Mouse (Mus musculus) gastrocnemius, postnatal 10 days (tissue): ENCODE measurements at regions not wholly inside any gene's neighbourhood (a gene's known extent, or its start where the extent isn't known, plus 50 kb on each side); places are given as distances from the start of the nearest gene placed in this dataset.

Experiments
- DNase-seq: peaks from one replicate; pipeline ENCODE4 v3.0.0; 2021; ENCODE audit warnings: mixed read lengths

GRCm38 (mm10) chr6:107629376-107629775, 99.8 kb downstream of the Lrrn1 start:
- no peak for DNase-seq

DNA sequence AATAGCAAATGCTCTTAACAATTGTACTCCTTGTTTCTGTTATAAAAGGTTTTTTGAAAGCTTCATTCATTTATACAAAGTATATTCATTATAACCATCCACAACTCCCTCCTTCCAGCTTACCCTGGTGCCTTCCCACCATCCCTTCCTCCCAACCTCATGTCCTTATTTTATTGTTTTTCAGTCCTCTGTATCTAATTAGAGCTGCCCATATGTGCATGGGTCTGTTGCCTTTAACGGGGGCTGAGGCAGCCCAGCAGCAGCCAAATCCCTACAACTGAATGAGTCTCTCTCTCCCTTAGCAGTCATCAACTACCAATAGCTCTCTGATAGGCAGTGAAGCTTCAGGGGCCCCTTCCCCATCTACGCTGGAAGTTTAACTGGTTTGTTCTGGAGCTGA, 116.2 kb downstream of the Lrrn1 start:
- DNase-seq = no peak

DNA sequence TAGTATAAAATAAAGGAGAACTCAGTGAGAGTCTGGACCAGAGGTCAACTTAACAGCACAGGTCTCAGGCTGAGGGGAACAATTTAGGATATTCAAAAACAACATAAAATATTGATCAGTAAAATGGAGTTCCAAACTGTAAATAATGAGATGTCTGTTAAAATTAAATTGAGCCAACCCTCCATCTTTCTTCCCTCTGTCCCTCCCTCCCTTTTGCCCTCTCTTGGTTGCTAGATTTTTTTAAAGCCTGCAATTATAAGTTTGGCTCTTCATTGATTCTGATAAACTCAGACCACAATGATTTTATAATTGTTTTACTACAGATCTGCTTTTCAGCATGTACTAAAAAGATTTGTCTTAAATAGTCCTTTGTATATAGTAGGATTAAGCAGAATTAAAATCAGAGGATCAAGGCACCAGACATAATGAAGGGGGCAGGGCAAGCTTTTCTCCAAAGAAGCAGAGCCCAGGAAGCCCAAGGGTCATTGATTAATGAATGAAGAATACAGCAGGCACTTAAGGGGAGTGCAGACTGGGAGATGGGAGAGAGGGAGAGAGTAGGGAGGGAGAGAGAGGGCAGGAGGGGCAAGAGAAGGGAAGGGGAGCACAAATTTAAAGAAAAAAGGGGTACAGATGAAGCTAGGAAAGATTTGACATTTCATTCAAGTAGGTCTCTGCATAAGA, 124.4 kb downstream of the Lrrn1 start:
- DNase-seq = no peak

GRCm38 (mm10) chr6:107657805-107658204, 128.2 kb downstream of the Lrrn1 start:
- DNase-seq = no peak

DNA sequence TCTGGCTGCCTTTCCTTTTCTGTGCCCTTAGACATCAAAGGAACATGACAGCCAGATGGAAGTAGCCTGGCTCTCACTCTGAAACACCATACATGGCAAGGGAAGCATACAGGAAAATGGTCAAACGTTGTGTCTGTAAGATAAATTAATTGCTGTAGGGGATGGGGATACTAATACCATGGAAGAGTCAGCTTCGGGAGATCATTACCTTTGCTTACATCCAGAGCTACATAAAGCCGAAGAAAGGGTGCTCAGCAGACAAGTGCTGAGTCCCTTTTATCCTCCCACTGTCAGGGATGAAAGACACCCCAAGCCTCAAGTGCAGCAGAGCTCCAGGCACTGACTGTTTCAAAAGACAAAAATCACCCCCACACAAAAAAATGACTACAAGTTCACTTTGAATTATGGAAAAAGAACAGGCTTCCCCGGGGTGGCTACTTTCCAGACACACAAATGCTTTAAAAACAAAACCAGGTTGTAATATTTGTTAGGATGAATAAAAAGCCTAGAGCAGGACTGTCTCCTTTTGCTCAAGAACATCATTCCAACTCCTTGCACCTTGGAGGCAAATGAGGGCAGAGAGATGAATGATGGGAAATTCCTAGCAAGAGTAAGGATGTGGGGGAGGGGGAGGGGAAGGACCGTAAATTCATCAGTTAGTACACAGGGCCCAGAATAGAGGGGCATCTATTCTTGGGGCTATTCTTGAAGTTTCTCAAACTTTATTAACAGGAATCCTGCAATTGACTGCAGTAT, 131.6 kb downstream of the Lrrn1 start:
- no peak for DNase-seq

DNA sequence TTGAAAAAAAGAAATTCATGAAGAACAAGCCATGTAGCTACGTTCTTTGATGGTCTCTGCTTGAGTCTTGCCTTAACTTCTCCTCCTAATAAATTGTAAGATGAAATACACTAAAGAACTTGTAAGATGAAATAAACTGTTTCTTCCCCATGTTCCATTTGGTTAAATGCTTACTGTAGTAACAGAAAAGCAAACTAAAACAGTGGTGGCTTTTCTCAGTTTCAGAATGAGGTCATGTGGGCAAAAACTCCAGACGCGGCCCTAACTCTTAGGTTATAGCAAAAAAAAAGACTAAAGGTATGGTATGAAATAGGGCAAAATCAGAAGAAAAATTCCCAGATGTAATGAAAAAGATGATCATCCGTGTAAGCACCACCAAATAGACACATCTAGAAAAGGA, 169.7 kb downstream of the Lrrn1 start:
- no peak for DNase-seq

DNA sequence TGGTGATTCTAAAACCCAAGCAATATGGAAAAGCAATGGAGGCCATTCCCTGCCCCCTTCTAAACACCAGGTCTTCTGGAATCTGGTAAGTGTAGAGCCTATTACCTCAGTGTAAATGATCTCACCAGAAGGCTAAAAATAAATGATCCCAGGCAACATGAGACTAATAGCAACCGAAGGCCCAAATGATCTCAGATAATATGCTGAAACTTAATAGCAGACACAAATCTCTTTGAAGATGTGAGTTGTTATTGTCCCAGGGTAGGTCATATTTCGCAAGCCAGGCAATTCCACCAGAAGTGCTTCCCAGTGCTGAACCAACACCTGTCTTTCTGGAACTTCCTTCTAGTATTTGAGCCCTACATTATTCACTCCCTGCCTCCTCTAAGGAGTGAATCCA, 178.6 kb downstream of the Lrrn1 start:
- no peak for DNase-seq

DNA sequence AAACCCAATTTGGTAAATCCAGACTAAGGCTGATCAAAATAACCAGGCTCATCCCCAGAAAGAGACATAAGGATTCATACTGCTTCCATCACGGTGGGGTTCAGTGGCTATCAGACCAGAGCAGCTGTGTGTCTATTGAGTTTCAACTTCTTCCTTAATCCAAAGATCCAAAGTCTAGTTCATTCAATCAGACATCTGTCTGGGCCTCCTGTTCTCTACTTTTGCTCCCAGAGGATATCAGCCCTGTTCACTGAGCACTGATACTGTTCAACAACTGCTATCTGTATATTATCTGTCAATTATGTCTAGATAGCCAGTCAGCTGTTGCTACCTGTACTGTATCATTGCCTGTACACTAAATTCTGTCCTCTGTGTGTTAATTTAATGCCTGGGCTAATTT, 179.0 kb downstream of the Lrrn1 start:
- no peak for DNase-seq

GRCm38 (mm10) chr6:107710360-107710759, 180.8 kb downstream of the Lrrn1 start:
- DNase-seq = no peak

DNA sequence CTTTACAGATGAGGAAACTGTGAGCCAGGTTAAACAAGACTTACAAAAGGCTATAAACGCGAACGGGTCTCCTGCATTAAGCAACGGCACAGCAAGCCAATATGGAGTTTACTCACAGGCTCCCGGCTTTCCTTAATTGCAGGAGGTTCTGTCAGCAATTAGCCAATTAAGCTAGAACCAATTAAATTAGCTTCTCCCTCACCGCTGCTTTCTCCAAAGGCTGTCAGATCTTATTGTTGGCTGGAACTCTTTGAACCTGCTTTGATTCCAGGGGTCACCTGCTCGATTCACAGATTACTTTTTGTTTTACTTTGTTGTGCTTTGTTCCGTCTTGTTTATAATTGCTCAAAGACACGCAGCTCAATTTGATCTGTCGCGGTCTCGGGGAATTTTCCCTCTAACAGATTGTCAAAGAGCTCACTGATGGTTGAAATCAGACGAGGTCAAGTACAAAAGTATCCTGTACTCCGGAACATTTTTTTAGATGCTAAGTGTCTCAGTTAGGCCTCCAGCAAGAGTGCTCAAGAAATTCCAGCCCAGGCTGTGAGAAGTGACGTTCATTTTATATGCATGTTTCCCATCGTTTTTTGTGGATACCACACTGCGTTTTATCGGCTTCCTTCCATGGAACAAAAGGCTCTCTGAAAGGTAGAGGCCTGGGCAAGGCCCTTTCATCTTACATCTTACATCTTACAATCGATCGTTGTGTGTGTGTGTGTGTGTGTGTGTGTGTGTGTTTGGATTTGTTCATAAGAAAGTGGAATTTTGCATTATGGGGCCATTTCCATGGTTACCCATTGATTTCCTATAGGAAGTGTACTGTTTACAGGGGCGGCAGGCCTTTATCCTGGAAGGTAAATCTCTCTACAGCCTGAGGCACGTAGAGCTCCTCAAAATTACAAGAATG, 181.9 kb downstream of the Lrrn1 start:
- no peak for DNase-seq

GRCm38 (mm10) chr6:107713051-107713450, 183.5 kb downstream of the Lrrn1 start:
- DNase-seq = no peak

- no peak for DNase-seq
These were observed 187.6 kb downstream of the Lrrn1 start for GRCm38 (mm10) chr6:107717194-107717593.

- no peak for DNase-seq
These were observed 200.7 kb downstream of the Lrrn1 start for GRCm38 (mm10) chr6:107730294-107730693.

GRCm38 (mm10) chr6:107734773-107735172, 205.2 kb downstream of the Lrrn1 start:
- DNase-seq = no peak

- no peak for DNase-seq
These were observed 219.7 kb downstream of the Lrrn1 start for GRCm38 (mm10) chr6:107749111-107749736.

DNA sequence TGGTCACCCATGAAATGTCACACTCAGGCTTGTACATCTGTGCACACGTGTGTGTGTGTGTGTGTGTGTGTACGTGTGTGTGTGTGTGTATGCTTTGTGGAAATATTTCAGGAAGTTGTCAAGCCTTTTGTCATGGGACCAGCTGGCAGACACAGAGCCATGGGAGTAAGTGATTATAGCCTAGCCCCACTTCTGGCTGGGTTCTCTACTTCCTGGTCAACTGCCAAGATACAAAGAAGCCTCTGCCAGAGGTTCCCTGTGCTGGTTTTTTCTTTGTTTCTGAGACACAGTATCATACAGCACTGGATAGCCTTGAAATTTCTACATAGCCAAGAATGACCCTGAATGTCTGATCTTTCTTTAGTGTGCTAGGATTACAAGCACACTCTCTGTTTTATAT, 220.2 kb downstream of the Lrrn1 start:
- DNase-seq = peak; percentile 6

DNA sequence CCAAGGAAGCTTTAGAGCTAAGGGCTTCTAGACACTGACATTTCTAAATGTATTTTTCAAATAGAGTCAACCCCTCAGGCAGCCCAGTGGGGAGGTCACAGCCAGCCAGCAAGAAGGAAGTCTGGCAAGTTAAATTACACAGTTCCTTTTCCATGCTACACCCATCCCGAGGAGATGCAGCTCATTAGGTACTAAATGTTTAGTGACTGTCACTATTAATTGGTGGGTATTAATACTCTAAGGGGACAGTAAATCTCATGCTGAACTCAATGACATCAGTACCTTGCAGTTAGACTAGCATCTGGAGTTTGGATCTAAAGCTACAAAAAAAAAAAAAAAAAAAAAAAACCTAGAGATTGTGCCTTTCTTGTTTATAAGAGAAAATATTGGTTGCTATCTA, 222.6 kb downstream of the Lrrn1 start:
- DNase-seq = no peak

GRCm38 (mm10) chr6:107755158-107755557, 225.6 kb downstream of the Lrrn1 start:
- no peak for DNase-seq

DNA sequence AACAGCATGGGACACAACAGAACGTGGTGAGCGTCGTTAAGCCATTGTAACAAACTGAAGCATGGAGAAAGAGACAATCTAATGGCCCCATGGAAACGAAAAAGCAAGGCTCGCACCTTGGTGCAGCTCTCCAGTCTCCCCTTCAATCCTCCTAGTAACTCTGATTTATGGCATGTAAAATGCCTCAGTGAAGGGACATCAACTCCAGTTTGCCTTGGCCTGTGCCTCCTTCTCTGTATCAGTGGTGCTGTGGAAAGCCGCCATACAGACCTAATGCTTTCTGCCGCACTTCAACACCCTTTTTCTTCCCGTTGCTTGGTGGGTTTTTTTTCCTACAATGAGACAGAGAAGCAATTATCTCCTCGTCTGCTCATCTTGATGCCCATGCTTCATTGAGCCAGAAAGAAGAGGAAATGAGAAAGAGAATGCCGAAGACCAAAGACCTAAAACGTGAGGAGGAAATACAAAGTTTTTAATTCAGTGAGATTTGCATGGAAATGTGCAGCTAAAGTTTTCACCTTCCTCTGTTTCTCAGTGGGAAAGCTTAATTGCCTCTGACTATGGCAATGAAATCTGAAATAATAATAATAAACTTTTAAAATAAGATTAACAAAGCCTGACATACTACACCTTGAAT, 241.4 kb downstream of the Lrrn1 start:
- DNase-seq = no peak

- no peak for DNase-seq
These were observed 255.4 kb downstream of the Lrrn1 start for GRCm38 (mm10) chr6:107784998-107785397.

GRCm38 (mm10) chr6:107788224-107788893, 258.8 kb downstream of the Lrrn1 start:
- no peak for DNase-seq
